Mouse (Mus musculus): Measurements from ENCODE around the gene Gm45618.
"Not testable (repeated sequence)": the region's sequence is repeated elsewhere in the genome, so short reads cannot be mapped to it uniquely, and the experiment has no call there.

The Gm45618 gene

DNA sequence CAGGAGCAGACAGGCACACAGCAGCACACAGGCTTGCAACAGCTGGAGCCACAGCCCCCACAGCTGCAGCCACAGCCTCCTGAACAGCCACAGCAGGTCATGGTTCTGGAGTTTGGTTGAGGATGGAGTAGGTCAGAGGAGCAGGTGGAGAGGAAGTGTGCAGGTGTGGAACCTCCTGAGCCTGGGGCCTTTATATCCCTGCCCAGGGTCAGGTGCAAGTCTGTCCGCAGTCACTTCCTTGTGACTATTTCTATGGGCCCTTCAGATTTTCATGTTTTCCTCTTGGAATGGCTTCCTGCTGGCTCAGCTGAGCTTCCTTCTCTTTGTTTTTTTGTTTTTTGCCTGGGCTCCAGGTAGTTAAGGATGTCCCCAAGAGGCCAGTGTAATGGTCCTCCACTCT, at the start of gene Gm45618:
Gene Gm45618 (minus strand): TSS at position 101 of the 400 bp plus-strand sequence.
- TF ChIP-seq GATA4 (IDR thresholded peaks at IDR 0.05; ENCODE audit: insufficient replicate concordance, low read length) = not testable (repeated sequence)

DNA sequence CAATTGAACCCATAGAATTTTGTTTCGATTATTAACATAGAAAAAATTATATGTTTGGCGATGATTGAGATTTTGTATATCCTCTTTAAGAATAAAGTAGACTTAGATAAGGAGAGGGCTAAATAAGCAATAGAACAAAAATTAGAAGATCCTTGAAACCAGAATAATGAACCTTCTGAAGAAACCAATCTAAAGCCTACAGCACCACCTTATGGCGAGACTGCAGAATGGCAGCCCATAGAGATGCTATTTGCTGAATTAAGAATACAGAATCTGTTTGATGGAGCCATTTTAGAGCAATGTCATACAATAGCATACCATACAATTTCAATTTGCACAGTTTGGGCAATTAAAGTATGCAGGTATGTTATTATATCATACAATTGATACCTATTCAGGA, 49.3 kb upstream of the Gm45618 start:
- no peak for TF ChIP-seq GATA4 (IDR thresholded peaks at IDR 0.05; ENCODE audit: insufficient replicate concordance, low read length)

DNA sequence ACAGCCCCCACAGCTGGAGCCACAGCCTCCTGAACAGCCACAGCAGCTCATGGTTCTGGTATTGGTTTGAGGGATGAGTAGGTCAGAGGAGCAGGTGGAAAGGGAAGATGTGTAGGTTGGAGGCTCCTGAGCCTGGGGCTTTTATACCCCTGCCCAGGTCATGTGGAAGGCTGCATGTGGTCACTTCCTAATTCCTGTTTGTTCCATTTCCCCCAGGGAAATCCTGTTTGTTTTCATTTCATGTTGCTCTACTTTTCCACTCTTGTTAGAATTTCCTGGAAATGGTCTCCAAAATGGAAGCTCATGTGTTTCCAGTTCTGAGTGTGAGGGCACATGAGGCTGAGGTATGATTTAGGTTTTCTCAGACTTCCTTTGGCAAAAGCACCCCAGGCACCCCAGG, 45.1 kb upstream of the Gm45618 start, which contains the start of gene Gm4553:
Gene Gm4553 (minus strand): TSS at position 101 of the 400 bp plus-strand sequence.
- TF ChIP-seq GATA4 (IDR thresholded peaks at IDR 0.05; ENCODE audit: insufficient replicate concordance, low read length) = not testable (repeated sequence)

DNA sequence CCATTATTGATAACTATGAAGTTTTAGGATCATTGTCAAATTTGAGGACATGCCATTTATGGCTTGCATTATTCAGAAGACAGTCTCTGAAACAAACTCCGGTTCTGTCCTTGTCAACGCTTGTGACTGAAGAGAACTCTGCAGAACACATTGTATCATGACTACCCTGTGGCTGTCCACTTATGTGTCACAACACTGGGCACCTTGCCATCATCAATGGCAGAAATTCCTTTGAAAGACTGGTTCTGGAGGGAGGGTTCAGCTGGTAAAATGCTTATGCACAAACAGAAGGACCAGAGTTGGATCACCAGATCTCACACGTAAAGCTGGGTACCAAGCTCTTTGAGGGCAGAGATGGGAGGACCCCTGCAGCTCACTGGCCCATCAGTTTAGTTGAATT, 38.8 kb upstream of the Gm45618 start:
- no peak for TF ChIP-seq GATA4 (IDR thresholded peaks at IDR 0.05; ENCODE audit: insufficient replicate concordance, low read length)

DNA sequence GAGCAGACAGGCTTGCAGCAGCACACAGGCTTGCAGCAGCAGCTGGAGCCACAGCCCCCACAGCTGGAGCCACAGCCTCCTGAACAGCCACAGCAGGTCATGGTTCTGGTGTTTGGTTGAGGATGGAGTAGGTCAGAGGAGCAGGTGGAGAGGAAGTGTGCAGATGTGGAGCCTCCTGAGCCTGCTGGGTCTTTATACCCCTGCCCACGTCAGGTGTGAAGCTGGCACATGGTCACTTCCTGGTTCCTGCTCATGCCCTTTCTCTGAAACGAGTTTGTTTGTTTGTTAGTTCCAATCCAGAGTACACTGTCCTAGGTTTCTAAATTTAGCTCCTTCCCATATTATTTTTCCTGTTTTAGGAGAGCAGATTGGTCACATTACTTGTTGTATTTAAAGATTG, 36.5 kb upstream of the Gm45618 start, which contains the start of gene Gm29735:
Gene Gm29735 (minus strand): TSS at position 101 of the 400 bp plus-strand sequence.
- not testable (repeated sequence) for TF ChIP-seq GATA4 (IDR thresholded peaks at IDR 0.05; ENCODE audit: insufficient replicate concordance, low read length)

DNA sequence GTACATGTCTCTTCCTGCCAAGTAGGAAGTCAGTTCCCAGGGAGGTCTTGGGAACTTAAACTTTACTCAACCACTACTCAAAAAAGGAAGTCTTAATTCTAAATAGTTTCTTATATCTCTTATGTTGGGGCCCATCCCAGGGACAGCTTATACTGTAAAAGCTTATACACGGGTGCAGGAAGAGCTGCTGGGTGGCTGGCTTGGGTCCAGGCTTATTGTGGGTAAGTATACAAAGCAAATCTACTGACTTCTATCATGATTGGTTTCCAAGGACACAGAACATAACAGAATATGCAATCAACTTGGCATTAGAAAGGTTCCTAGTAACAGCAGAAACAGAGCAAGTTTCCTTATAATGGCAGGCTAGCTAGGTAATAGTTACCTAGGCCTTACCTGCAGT, 34.8 kb upstream of the Gm45618 start:
- no peak for TF ChIP-seq GATA4 (IDR thresholded peaks at IDR 0.05; ENCODE audit: insufficient replicate concordance, low read length)

DNA sequence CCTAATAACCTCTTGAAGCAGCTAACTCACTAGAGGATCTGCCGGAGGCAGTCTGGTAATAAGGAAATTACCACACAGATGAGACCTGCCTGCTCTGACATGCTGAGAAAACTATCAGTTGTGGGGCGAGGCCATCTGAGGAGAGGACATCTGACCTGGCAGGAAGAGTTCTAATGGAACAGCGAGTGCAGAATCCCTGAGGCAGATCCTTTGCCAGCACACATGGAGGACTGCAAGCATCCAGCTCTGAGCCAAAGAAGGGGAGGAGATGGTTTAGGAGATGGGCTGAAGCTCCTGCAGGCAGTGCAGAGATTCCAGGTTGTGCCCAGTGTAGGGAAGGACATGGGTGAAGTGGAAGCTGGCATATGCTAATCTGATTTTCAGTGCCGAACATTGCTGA, 31.7 kb upstream of the Gm45618 start:
- TF ChIP-seq GATA4 (IDR thresholded peaks at IDR 0.05; ENCODE audit: insufficient replicate concordance, low read length) = no peak

DNA sequence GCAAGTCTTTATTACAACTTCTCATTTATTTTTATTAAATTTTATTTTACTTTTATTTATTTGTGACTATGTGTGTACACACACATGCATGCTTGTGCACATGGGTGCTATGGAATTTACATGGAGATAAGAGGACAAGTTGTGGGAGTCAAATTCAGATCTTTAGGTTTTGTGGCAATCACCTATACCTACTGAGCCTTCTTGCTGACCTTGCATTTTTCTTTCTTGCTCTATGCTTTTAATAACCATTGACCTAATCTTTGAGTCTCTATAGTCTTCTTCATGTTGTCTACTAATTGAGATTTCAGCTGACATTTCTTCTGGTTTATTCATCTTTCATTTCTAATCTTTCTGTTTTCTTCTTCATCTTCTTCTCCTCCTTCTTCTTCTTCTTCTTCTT, 28.1 kb upstream of the Gm45618 start:
- TF ChIP-seq GATA4 (IDR thresholded peaks at IDR 0.05; ENCODE audit: insufficient replicate concordance, low read length) = no peak

DNA sequence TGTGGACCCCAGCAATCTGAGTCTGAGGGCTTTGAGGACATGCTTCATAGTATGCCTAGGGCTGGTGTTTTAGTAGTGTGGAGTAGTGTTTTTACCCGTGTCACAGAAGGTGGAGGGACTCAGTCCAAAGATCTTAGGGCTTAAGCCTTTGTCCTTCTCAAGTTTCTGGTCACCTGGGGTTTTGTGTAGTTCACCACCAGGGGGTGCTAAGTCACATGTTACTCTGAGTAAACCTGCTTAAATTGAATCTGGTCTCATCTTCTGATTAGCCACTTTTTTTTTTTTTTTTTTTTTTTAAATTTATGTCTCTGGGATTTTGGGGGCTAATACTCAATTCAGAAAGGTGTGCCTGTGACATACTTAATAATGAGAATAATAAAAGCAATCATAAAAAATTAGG, 25.5 kb upstream of the Gm45618 start:
- TF ChIP-seq GATA4 (IDR thresholded peaks at IDR 0.05; ENCODE audit: insufficient replicate concordance, low read length) = no peak

DNA sequence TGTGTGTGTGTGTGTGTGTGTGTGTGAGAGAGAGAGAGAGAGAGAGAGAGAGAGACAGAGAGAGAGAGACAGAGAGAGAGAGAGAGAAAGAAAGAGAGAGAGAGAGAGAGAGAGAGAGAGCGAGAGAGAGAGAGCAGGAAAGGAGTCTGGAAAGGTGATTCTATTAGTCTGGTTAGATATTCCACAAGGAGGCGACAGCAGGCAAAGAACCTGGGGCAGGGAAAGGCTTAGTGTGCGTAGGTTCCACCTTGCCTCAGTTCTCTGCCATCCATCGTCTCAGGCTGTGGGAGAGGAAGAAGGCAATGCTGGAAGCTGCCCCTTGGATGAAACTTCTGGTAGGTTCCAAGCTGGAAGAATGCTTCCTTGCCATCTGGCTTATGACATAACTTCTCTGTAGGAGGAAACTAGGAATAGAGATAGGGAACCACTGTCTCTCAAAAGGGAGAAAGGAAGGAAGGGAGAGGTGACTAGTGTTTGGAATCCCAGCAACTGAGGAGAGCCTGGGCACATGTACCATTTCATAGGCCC, 24.9 kb upstream of the Gm45618 start:
- no peak for TF ChIP-seq GATA4 (IDR thresholded peaks at IDR 0.05; ENCODE audit: insufficient replicate concordance, low read length)

DNA sequence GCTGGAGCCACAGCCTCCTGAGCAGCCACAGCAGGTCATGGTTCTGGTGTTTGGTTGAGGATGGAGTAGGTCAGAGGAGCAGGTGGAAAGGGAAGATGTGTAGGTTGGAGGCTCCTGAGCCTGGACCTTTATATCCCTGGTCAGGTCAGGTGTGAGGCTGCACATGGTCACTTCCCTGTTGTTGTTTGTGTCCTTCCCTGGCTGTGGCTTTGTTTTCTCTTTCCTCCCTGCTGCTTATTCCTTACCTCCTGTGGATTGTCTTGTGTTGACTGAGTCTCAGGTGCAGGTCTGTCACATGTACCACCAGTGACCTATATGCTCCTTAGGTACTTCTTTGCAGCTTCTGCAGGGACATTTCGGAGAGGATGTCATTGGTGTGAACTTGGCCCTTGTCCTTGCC, 24.0 kb upstream of the Gm45618 start, which contains the start of gene Gm45337:
Gene Gm45337 (minus strand): TSS at position 101 of the 400 bp plus-strand sequence.
- no peak for TF ChIP-seq GATA4 (IDR thresholded peaks at IDR 0.05; ENCODE audit: insufficient replicate concordance, low read length)

DNA sequence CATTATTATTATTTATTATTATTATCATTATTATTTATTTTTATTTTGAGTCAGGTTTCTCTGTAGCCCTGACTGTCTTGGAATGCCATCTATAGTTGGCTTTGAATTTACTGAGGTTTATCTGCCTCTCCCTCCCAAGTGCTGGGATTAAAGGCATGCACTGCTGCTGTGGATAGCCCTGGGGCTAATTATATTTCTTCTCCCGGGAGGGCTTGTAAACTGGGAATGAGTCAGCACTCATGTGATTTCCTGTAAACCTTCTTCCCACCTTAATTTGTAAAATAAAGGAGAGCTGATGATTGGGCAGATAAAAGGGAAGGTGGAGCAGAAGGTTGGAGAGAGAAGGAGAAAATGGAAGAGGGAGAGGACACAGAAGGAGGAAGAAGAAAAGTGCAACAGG, 20.2 kb upstream of the Gm45618 start:
- no peak for TF ChIP-seq GATA4 (IDR thresholded peaks at IDR 0.05; ENCODE audit: insufficient replicate concordance, low read length)

DNA sequence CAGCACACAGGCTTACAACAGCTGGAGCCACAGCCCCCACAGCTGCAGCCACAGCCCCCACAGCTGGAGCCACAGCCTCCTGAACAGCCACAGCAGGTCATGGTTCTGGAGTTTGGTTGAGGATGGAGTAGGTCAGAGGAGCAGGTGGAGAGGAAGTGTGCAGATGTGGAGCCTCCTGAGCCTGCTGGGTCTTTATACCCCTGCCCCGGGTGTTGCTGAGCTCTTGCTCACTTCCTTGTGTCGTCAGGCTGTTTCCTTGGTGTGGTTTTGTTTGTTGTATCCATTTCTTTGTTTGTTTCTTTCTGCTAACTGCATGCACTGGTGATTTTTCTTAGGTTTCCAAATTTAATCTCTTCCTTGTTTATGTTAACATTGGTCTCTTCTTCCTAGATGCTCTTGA, 15.4 kb upstream of the Gm45618 start, which contains the start of gene Gm39115:
Gene Gm39115 (minus strand): TSS at position 101 of the 400 bp plus-strand sequence.
- TF ChIP-seq GATA4 (IDR thresholded peaks at IDR 0.05; ENCODE audit: insufficient replicate concordance, low read length) = not testable (repeated sequence)

DNA sequence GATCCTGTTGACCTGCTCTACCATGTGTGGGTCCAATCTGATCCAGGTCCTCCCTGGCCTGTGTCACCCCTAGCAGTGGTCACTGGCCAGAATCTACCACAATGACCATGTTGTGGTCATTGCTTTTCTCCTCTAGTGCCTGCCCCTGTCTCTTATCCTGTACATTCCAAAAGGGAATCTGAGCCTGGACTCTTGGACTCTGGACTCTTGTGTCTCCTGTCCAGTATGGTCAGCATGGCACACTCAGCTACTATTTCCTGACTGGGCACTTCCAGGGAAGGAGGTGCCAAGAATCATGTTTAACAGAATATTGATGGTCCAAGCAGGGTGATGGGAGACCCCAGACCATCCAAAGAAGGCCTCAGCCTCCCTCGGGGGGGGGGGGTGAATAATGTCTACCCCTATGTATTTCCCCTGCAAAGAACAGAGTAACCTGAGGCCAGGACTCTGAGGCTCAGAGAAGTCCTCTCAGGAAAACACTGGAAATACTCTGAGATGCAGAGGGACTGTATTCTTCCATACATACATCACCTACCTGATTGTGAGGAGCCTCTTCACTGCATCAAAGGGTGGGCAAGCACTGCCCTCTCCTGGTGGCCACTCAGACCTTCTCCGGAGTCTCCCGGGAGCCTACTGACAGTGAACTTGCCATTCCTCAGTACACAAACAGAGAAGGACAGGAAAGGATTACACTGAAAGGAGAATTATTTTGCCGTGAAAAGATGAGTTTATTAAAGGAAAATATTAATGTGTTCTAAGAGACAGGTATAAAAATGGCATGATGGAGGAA, 13.9 kb upstream of the Gm45618 start:
- no peak for TF ChIP-seq GATA4 (IDR thresholded peaks at IDR 0.05; ENCODE audit: insufficient replicate concordance, low read length)

DNA sequence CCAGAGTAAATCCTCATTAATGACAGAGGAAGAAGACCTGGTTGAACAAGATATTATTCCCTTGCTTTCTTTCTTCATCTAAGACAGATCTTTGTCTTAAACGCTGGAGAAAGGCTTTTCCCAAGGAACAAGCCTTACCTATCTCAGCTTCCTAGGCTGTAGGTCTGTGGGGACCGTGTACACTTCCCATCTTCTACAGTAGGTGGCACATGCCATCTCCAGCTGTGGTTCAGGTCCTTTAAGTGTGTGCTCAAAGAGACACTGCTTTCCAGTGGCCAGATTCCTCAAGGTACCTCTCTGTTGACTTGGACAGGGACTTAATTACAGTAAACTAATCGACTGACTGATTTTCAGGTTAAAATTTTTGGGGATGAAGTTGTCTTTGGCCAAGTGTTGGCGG, 8.3 kb upstream of the Gm45618 start:
- no peak for TF ChIP-seq GATA4 (IDR thresholded peaks at IDR 0.05; ENCODE audit: insufficient replicate concordance, low read length)

DNA sequence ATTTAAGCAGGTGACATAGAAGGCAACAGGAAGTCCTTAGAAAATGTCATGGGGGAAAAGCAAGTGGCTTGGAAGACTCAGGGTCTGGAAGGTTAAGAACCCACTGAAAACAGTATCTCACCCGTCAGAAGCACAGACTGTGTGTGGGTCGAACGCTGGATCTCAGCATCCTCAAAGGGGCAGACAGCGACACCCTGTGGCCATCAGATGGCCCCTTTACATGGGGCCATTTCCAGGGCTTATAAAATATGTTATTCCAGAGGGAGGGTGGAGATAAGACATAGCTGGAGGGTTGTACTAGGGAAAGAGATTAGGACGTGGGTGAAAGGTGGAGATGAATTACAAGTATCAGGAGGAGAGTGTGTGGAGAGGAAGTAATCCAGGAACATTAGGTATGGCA, 897 bp downstream of the Gm45618 start:
- TF ChIP-seq GATA4 (IDR thresholded peaks at IDR 0.05; ENCODE audit: insufficient replicate concordance, low read length) = no peak

All from liver, adult (tissue).